Mouse (Mus musculus): ENCODE results near the gene Gramd1b.

GRCm38 (mm10) chr9:40292475-40292874 lies 238.7 kb downstream of the Gramd1b start:
- TF ChIP-seq CTCF (IDR thresholded peaks at IDR 0.05; ENCODE audit: low read depth): no peak
- no peak for TF ChIP-seq EP300 (IDR thresholded peaks at IDR 0.05; ENCODE audit: low read depth)

Data from heart, postnatal 0 days (tissue).